Mouse (Mus musculus): ENCODE measurements around the gene Olfr109.

The Olfr109 gene

GRCm38 (mm10) chr17:37458616-37459015 is at the start of gene Olfr109:
TSS of gene Olfr109 (plus strand) at chr17:37458916.
- DNase-seq (ENCODE audit: low read depth, low spot score), result no peak

DNA sequence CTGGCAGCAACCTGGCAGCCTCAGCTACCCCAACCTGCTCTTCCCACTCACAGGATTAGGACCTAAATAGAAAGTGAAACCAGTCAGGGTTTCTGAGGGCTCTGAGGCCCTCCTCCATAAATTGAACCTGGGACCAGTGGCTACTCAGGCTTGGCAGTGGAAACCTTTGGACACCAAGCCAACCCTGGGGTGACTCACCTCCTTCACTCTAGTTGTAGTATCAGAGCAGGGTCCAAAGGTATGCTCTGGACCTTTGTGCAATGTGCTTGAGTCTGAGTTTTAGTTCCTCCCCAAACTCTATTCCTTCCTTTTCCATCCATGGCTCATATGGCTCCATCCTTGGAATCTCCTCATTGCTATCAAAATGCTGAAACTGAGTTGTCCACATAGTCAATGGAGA is 45.3 kb upstream of the Olfr109 start:
- no peak for DNase-seq (ENCODE audit: low read depth, low spot score)

DNA sequence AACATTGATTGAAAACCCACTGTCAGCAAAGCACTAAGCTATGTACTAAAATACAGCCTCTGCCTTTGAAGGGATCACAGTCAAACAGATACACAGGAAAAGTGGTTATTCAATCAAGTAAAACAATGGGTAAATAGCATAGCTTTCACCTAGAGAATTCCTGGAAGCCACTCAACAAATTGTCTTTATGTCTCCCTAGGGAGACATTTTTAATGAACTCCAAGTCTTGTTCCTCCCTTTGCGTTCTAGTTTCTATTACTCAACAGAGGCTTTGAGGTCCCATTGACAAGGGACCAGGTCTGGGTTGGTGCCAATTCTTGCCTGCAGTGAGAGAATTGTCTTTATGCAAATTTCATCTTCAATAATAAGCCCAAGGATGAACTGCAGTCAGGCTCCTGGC is 13.5 kb upstream of the Olfr109 start, which contains the start of gene Olfr108:
Olfr108 (plus strand) TSS at position 301 of the 400 bp plus-strand sequence.
- DNase-seq (ENCODE audit: low read depth, low spot score), result no peak

DNA sequence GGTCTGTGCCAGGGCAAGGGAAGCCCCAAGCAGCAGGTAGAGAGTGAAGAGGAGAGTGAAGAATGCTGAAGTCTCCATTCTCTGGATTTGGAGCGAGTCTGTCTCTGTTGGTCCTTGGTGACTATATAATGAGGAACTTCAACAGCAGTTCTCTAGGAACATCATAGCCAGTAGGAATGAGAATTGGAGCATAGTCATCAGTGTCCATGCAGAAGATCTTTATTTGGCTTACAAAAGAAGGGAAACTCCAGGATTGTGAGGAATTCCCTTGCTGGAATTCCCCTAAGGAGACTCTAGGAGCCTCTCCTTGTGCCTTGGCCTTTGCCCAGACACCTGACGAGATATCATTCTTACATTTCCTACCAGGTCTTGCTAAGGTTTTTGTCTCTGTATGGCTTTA is 24.7 kb downstream of the Olfr109 start, which contains the start of gene H2-M2:
H2-M2 (minus strand) TSS at position 101 of the 400 bp plus-strand sequence.
- no peak for DNase-seq (ENCODE audit: low read depth, low spot score)

DNA sequence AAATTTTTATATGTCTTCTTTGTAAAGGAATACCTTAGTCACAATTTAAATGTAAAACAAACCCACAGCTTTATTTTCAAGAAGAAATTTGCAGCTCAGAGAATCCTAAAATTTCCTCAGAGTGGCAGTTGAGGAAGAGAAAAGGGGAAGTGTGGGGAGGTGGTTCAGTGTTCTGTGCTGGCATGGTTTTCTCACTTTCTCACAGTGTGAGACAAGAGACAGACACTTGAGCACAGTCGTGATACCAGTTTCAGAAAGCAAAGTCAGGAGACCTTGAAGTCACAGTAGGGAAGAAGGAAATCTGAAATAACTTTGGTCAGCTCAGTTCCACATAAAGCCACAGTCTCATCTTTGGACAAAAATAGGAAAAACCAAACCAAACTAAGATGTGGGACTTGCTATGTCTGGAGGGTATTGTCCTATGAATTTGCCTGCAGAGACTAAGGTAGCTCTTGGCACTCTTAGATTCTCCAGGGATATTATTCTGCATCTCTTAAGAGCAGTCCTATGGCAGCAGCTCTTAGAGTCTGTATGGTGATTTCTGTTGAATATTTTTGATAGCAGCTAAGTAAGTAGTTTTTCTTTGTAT is 33.3 kb downstream of the Olfr109 start, which contains the start of gene Olfr110:
Olfr110 (plus strand) TSS at position 539 of the 589 bp plus-strand sequence.
- DNase-seq (ENCODE audit: low read depth, low spot score), result no peak

DNA sequence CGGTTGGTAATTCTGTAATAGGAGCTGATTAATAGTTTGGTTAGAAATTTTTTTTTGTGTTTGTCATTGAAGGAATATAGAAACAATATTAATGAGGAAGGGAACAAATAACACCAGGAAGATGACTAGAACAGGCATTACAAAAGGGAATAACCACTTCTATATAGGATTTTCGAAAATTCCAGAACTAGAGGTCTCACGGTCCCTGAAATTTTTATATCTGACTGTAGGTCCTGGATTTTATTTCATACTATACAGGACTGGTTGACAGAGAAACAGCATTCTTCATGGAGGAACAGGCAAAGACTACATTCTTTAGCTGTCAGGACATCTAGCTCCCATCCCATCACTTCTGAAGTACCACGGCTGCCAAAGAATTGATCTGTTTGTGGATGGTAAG is 49.0 kb downstream of the Olfr109 start, which contains the start of gene Olfr111:
Olfr111 (plus strand) TSS at position 301 of the 400 bp plus-strand sequence.
- no peak for DNase-seq (ENCODE audit: low read depth, low spot score)
